Comparison of ENCODE assay signal across 8 mouse cellular contexts in genomic region chr9:44708429-44708765, GRCm38 (mm10). TPM values are rescaled to one million over a fixed set of nuclear protein-coding genes. Genes with fewer than 3 reads are reported as not detected.
DNase-seq lines count a peak whose midpoint lies in the region; ATAC-seq and TF ChIP-seq lines count a peak whose summit lies in the region.

No protein-coding gene starts in this region.

- peak overlapping the region; percentile 25 for H3K4me3 ChIP-seq in bone marrow, adult 2 months (replicated peaks; ENCODE audit: control insufficient read depth, low read depth, low read length)
- peak overlapping the region; percentile 69 for H3K4me3 ChIP-seq in gastrocnemius, adult 2 months
- H3K4me3 ChIP-seq in hindbrain, embryonic 13.5 days = peak overlapping the region; percentile 27
- peak overlapping the region; percentile 13 for H3K4me3 ChIP-seq in midbrain, embryonic 15.5 days

- TF ChIP-seq CTCF in bone marrow, adult 2 months (IDR thresholded peaks at IDR 0.05; ENCODE audit: control insufficient read depth, insufficient read depth, low read length) = no peak
- TF ChIP-seq CTCF in gastrocnemius, adult 2 months (IDR thresholded peaks at IDR 0.05) = peak; percentile 50

- 3% methylated on average over 24 of the region's 24 CpGs for WGBS in bone marrow, adult 2 months
- 4% methylated on average over 24 of the region's 24 CpGs for WGBS in hindbrain, embryonic 13.5 days
- WGBS in midbrain, embryonic 15.5 days = 10% methylated on average over 24 of the region's 24 CpGs

- no peaks in the 10 kb centered on the region for H3K4me1 ChIP-seq in bone marrow, adult 2 months (ENCODE audit: control insufficient read depth, insufficient read depth, low read length)
- peaks cover 23% of the 10 kb centered on the region for H3K4me1 ChIP-seq in hindbrain, embryonic 13.5 days (replicated peaks)
- peaks cover 15% of the 10 kb centered on the region for H3K4me1 ChIP-seq in midbrain, embryonic 15.5 days

- intact Hi-C loops in gastrocnemius, adult 2 months (cut with DNase I) = no loop called here

- H3K27ac ChIP-seq in bone marrow, adult 2 months (ENCODE audit: control insufficient read depth, insufficient read depth, low read depth, low read length, poor library complexity) = no peak overlapping the region
- peak overlapping the region; percentile 73 for H3K27ac ChIP-seq in gastrocnemius, adult 2 months
- no peak overlapping the region; the same call in 1 of the 2 replicates for H3K27ac ChIP-seq in hindbrain, embryonic 13.5 days
- H3K27ac ChIP-seq in midbrain, embryonic 15.5 days = no peak overlapping the region

- DNase-seq in ES-CJ7 (ENCODE audit: low read depth, low spot score) (peak; percentile 58), liver (peak; percentile 74), adipocyte (ENCODE audit: low spot score) (no peak)
- DNase-seq in gastrocnemius, adult 2 months = peak; percentile 92
- peak; percentile 61 to 62 for DNase-seq in thymus, adult 18-20 months

- peaks cover 4% of the 10 kb centered on the region; the same call in 1 of the 2 replicates for H3K27me3 ChIP-seq in hindbrain, embryonic 13.5 days
- no peaks in the 10 kb centered on the region for H3K27me3 ChIP-seq in midbrain, embryonic 15.5 days (replicated peaks)

- peak overlapping the region; percentile 65 for H3K9ac ChIP-seq in hindbrain, embryonic 13.5 days
- 0 out of 2 replicates have a peak overlapping the region, but pooled peaks have one; percentile 3 for H3K9ac ChIP-seq in midbrain, embryonic 15.5 days

- no peaks in the 10 kb centered on the region for H3K9me3 ChIP-seq in hindbrain, embryonic 13.5 days
- no peaks in the 10 kb centered on the region for H3K9me3 ChIP-seq in midbrain, embryonic 15.5 days

- H3K4me2 ChIP-seq in hindbrain, embryonic 13.5 days = peak overlapping the region; percentile 55
- H3K4me2 ChIP-seq in midbrain, embryonic 15.5 days = peak overlapping the region; percentile 45

- TF ChIP-seq POLR2A in bone marrow, adult 2 months (IDR thresholded peaks at IDR 0.05; ENCODE audit: borderline replicate concordance, control insufficient read depth, low read depth, low read length) = 0 out of 2 replicates have a peak, but pooled peaks have one; percentile 3

- ATAC-seq in hindbrain, embryonic 13.5 days (ENCODE audit: low FRiP score) = peak; percentile 56
- peak; percentile 49 for ATAC-seq in midbrain, embryonic 15.5 days (replicated peaks)

- H3K36me3 ChIP-seq in hindbrain, embryonic 13.5 days = peaks cover 90% of the 10 kb centered on the region
- peaks cover 29% of the 10 kb centered on the region; the same call in 1 of the 2 replicates for H3K36me3 ChIP-seq in midbrain, embryonic 15.5 days (replicated peaks)

RNA-seq across cellular contexts. Expression of gene Phldb1, which starts 26.6 kb away (rescaled TPM):
- polyA plus RNA-seq in bone marrow, adult 2 months (2011; ENCODE audit: insufficient read depth, insufficient read length, low replicate concordance, missing spikeins) = 4.7 and 8.4 TPM in 2 replicates
- 10 to 100 TPM; 29.3 to 32.1 TPM for total RNA-seq in gastrocnemius, adult 2 months (2021)
- polyA plus RNA-seq in hindbrain, embryonic 13.5 days (2015; fragmentation: Nextera tagmentation; extraction: Ambion mirVana) = 44.5 and 48.8 TPM in 2 replicates
- 56.5 and 58.9 TPM in 2 replicates for polyA plus RNA-seq in midbrain, embryonic 15.5 days (2015; fragmentation: Nextera tagmentation; extraction: Ambion mirVana)

RNA-seq across cellular contexts. Expression of gene Treh, which starts 35.4 kb away (rescaled TPM):
- polyA plus RNA-seq in bone marrow, adult 2 months (2011; ENCODE audit: insufficient read depth, insufficient read length, low replicate concordance, missing spikeins) = not detected in 2 replicates
- total RNA-seq in gastrocnemius, adult 2 months (2021) = not detected
- polyA plus RNA-seq in hindbrain, embryonic 13.5 days (2015; fragmentation: Nextera tagmentation; extraction: Ambion mirVana) = not detected in 2 replicates
- polyA plus RNA-seq in midbrain, embryonic 15.5 days (2015; fragmentation: Nextera tagmentation; extraction: Ambion mirVana) = not detected in 2 replicates

RNA-seq across cellular contexts. Expression of gene Arcn1, which starts 59.2 kb away (rescaled TPM):
- polyA plus RNA-seq in bone marrow, adult 2 months (2011; ENCODE audit: insufficient read depth, insufficient read length, low replicate concordance, missing spikeins) = 22.8 and 30.9 TPM in 2 replicates
- 10 to 100 TPM; 83.0 to 85.3 TPM for total RNA-seq in gastrocnemius, adult 2 months (2021)
- 142 and 143 TPM in 2 replicates for polyA plus RNA-seq in hindbrain, embryonic 13.5 days (2015; fragmentation: Nextera tagmentation; extraction: Ambion mirVana)
- 134 and 136 TPM in 2 replicates for polyA plus RNA-seq in midbrain, embryonic 15.5 days (2015; fragmentation: Nextera tagmentation; extraction: Ambion mirVana)

RNA-seq across cellular contexts. Expression of gene Ift46, which starts 59.3 kb away (rescaled TPM):
- 9.6 and 42.2 TPM in 2 replicates for polyA plus RNA-seq in bone marrow, adult 2 months (2011; ENCODE audit: insufficient read depth, insufficient read length, low replicate concordance, missing spikeins)
- total RNA-seq in gastrocnemius, adult 2 months (2021) = 10 to 100 TPM; 27.4 to 28.4 TPM
- 158 and 163 TPM in 2 replicates for polyA plus RNA-seq in hindbrain, embryonic 13.5 days (2015; fragmentation: Nextera tagmentation; extraction: Ambion mirVana)
- polyA plus RNA-seq in midbrain, embryonic 15.5 days (2015; fragmentation: Nextera tagmentation; extraction: Ambion mirVana) = 168 and 169 TPM in 2 replicates

Comparison
In these comparisons a context has a peak if more than half of its experiments do, and no peak if none do; other contexts are left out.
1. H3K4me3 ChIP-seq: peak in every context shown above with its lines; median percentile 69 in gastrocnemius, adult 2 months; 27 in hindbrain, embryonic 13.5 days; 25 in bone marrow, adult 2 months; 13 in midbrain, embryonic 15.5 days.